Mouse (Mus musculus) heart, embryonic 12.5 days (tissue): ENCODE data around the gene Tmem82. TPM values are rescaled to one million over a fixed set of nuclear protein-coding genes. Genes with fewer than 3 reads are reported as not detected.

ENCODE experiments used
- ATAC-seq: fragments of 200-750 bp; cut with Nextera tagmentation; 2 replicates; pipeline ENCODE4 v1.8.0; 2017; ENCODE audit warnings: moderate TSS enrichment, moderate library complexity; ENCODE audit not compliant: insufficient number of reproducible peaks, low FRiP score
- H3K27ac ChIP-seq: fragments of 300-500 bp; sonication (generic); 2 replicates; pipeline ENCODE4 v1.5.1; 2016; ENCODE audit warnings: mild to moderate bottlenecking, moderate library complexity; ENCODE audit not compliant: poor library complexity, severe bottlenecking
- H3K27me3 ChIP-seq: fragments of 300-500 bp; sonication (generic); replicated peaks from 2 replicates; pipeline ENCODE4 v1.6.1; 2016; ENCODE audit warnings: mild to moderate bottlenecking, moderate library complexity
- H3K36me3 ChIP-seq: fragments of 300-500 bp; sonication (generic); 2 replicates; pipeline ENCODE4 v1.6.1; 2016; ENCODE audit warnings: mild to moderate bottlenecking, moderate library complexity
- H3K4me1 ChIP-seq: fragments of 300-500 bp; sonication (generic); replicated peaks from 2 replicates; pipeline ENCODE4 v1.6.1; 2016; ENCODE audit warnings: mild to moderate bottlenecking
- H3K4me2 ChIP-seq: fragments of 300-500 bp; sonication (generic); 2 replicates; pipeline ENCODE4 v1.6.1; 2016; ENCODE audit warnings: mild to moderate bottlenecking, moderate library complexity
- H3K4me3 ChIP-seq: fragments of 300-500 bp; sonication (generic); 2 replicates; pipeline ENCODE4 v1.5.1; 2016; ENCODE audit warnings: mild to moderate bottlenecking
- H3K9ac ChIP-seq: fragments of 300-500 bp; sonication (generic); 2 replicates; pipeline ENCODE4 v1.6.1; 2016; ENCODE audit warnings: mild to moderate bottlenecking, moderate library complexity
- H3K9me3 ChIP-seq: fragments of 300-500 bp; sonication (generic); replicated peaks from 2 replicates; pipeline ENCODE4 v1.6.1; 2016; ENCODE audit warnings: mild to moderate bottlenecking, moderate library complexity
- WGBS: fragments of 180-500 bp; shearing (Covaris S2); methylation state at CpG from one replicate; pipeline ENCODE4 v1.1.7; 2016; 5-methylcytosine and 5-hydroxymethylcytosine counted together
- polyA plus RNA-seq: library from polyadenylated mRNA; unstranded; fragments of >200 nt; fragmentation: Nextera tagmentation; extraction: Ambion mirVana; gene quantifications from 2 replicates; pipeline ENCODE4 v1.2.1, GENCODE M21; 2016

The Tmem82 gene
- polyA plus RNA-seq, 1 experiment from 2014 or later: 0.19 TPM

DNA sequence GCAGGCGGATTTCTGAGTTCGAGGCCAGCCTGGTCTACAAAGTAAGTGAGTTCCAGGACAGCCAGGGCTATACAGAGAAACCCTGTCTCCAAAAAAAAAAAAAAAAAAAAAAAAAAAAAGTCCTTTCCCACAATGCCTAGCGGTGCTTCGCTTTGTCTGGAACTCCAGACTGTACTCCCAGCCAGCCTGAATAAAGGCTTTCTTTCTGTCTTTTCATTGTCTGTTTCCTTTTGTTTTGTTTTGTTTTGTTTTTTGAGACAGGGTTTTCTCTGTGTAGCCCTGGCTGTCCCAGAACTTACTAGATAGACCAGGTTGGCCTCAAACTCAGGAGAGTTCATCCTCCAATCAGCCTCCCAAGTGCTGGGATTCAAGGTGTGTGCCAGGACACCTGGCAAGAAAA lies 54.2 kb downstream of the Tmem82 start:
- no peak overlapping the region for H3K4me2 ChIP-seq
- 83% methylated on average over 4 of the region's 4 CpGs for WGBS
- no peak overlapping the region for H3K9ac ChIP-seq
- no peaks in the 10 kb centered on the region for H3K27me3 ChIP-seq
- no peak overlapping the region for H3K27ac ChIP-seq
- H3K9me3 ChIP-seq: no peaks in the 10 kb centered on the region
- peaks cover 9% of the 10 kb centered on the region; the same call in 1 of the 2 replicates for H3K4me1 ChIP-seq
- ATAC-seq: no peak
- H3K36me3 ChIP-seq: no peaks in the 10 kb centered on the region
- no peak overlapping the region for H3K4me3 ChIP-seq

Other genes starting within 250 kb of the Tmem82 start
- gene Clcnka, start 219.9 kb downstream of the Tmem82 start, polyA plus RNA-seq: 0.06 and 0.15 TPM in 2 replicates
- gene Clcnkb, start 202.6 kb downstream of the Tmem82 start, polyA plus RNA-seq: 0.78 and 1.2 TPM in 2 replicates
- gene Hspb7, start 197.9 kb downstream of the Tmem82 start, polyA plus RNA-seq: 186 and 208 TPM in 2 replicates
- gene Srarp, start 182.5 kb downstream of the Tmem82 start, polyA plus RNA-seq: not detected in 2 replicates
- gene Zbtb17, start 174.0 kb downstream of the Tmem82 start, polyA plus RNA-seq: 24.9 and 25.3 TPM in 2 replicates
- gene Spen, start 80.0 kb downstream of the Tmem82 start, polyA plus RNA-seq: 9.0 and 9.1 TPM in 2 replicates
- gene Fblim1, start 12.5 kb downstream of the Tmem82 start, polyA plus RNA-seq: 70.1 and 70.6 TPM in 2 replicates
- gene Slc25a34, start 5.2 kb upstream of the Tmem82 start, polyA plus RNA-seq: 0.21 and 0.24 TPM in 2 replicates
- 6.1 and 6.2 TPM in 2 replicates for gene Plekhm2, start 46.3 kb upstream of the Tmem82 start, polyA plus RNA-seq
- gene Rsc1a1, start 67.0 kb upstream of the Tmem82 start, polyA plus RNA-seq: 0.82 TPM in 1 of 2 replicates, not detected in the other
- 24.8 and 24.9 TPM in 2 replicates for gene Ddi2, start 104.8 kb upstream of the Tmem82 start, polyA plus RNA-seq
- 0.92 and 1.3 TPM in 2 replicates for gene Agmat, start 128.0 kb upstream of the Tmem82 start, polyA plus RNA-seq
- gene Dnajc16, start 172.3 kb upstream of the Tmem82 start, polyA plus RNA-seq: 5.0 and 6.1 TPM in 2 replicates
- 21.1 and 21.6 TPM in 2 replicates for gene Casp9, start 175.0 kb upstream of the Tmem82 start, polyA plus RNA-seq
- gene Cela2a, start 207.5 kb upstream of the Tmem82 start, polyA plus RNA-seq: not detected in 2 replicates
- gene Ctrc, start 227.7 kb upstream of the Tmem82 start, polyA plus RNA-seq: not detected in 2 replicates